8 mouse cellular contexts compared by ENCODE assay signal in genomic region chr6:83456131-83456983, GRCm38 (mm10). TPM values are rescaled to one million over a fixed set of nuclear protein-coding genes. Genes with fewer than 3 reads are reported as not detected.
A peak's percentile ranks its signal among the peaks of the same experiment; 100 is the strongest.
DNase-seq lines count a peak whose midpoint lies in the region; ATAC-seq lines count a peak whose summit lies in the region.

No protein-coding gene starts in this region.

- peak overlapping the region; percentile 94 for H3K4me2 ChIP-seq in midbrain, embryonic 16.5 days (ENCODE audit: low read length)

- H3K27ac ChIP-seq in midbrain, embryonic 16.5 days (ENCODE audit: low read length): peak overlapping the region; percentile 92

- H3K9ac ChIP-seq in midbrain, embryonic 16.5 days (ENCODE audit: low read depth, low read length): peak overlapping the region; percentile 96

- intact Hi-C loops in gastrocnemius, postnatal 14 days (cut with DNase I; ENCODE audit: low total_unique reads): loop anchor here (5.0 kb wide), 1 partner anchor 79 kb away; no protein-coding TSS in a partner anchor

- H3K27me3 ChIP-seq in midbrain, embryonic 16.5 days (ENCODE audit: control insufficient read depth, insufficient read depth, low read depth, low read length): no peaks in the 10 kb centered on the region

- peaks cover 43% of the 10 kb centered on the region for H3K4me1 ChIP-seq in midbrain, embryonic 16.5 days (ENCODE audit: control insufficient read depth, insufficient read depth, low read length)

- H3K4me3 ChIP-seq in midbrain, embryonic 16.5 days (ENCODE audit: low read depth, low read length): peak overlapping the region; percentile 82

- no peak for DNase-seq in frontal cortex, postnatal 25 days (ENCODE audit: low spot score in 2 of 2)
- peak; percentile 80 for DNase-seq in gastrocnemius, postnatal 14 days
- peak; percentile 89 for DNase-seq in induced T-regulatory cell, adult 2 months (ENCODE audit: low read depth)
- DNase-seq in liver: peak; percentile 77
- peak; percentile 65 to 73 for DNase-seq in spleen, postnatal 14 days (ENCODE audit: low spot score in 2 of 2)

- peak; percentile 44 for ATAC-seq in frontal cortex, adult (ENCODE audit: low TSS enrichment)
- ATAC-seq in common myeloid progenitor, adult 5-6 weeks (replicated peaks; ENCODE audit: low read depth, poor library complexity, severe bottlenecking): peak; percentile 19
- ATAC-seq in midbrain, embryonic 16.5 days: peak; percentile 67

- H3K9me3 ChIP-seq in midbrain, embryonic 16.5 days (replicated peaks; ENCODE audit: control insufficient read depth, low read length, poor library complexity, severe bottlenecking): no peaks in the 10 kb centered on the region

- 0% methylated on average over 47 of the region's 105 CpGs for WGBS in midbrain, embryonic 16.5 days

- H3K36me3 ChIP-seq in midbrain, embryonic 16.5 days (ENCODE audit: control insufficient read depth, insufficient read depth, low read length): no peaks in the 10 kb centered on the region

RNA-seq across cellular contexts. Expression of gene Tet3, which starts 2.5 kb away (rescaled TPM):
- total RNA-seq in common myeloid progenitor, adult 5-6 weeks (2017): 17.6 and 24.2 TPM in 2 replicates
- total RNA-seq in gastrocnemius, postnatal 14 days (2021): 10 to 100 TPM; 30.4 to 36.7 TPM
- polyA plus RNA-seq in midbrain, embryonic 16.5 days (2015; fragmentation: Nextera tagmentation; extraction: Ambion mirVana): 51.9 and 53.2 TPM in 2 replicates

RNA-seq across cellular contexts. Expression of gene Dguok, which starts 50.4 kb away (rescaled TPM):
- 34.3 and 38.0 TPM in 2 replicates for total RNA-seq in common myeloid progenitor, adult 5-6 weeks (2017)
- total RNA-seq in gastrocnemius, postnatal 14 days (2021): 10 to 100 TPM; 14.8 to 19.3 TPM
- 64.8 and 72.5 TPM in 2 replicates for polyA plus RNA-seq in midbrain, embryonic 16.5 days (2015; fragmentation: Nextera tagmentation; extraction: Ambion mirVana)

Comparison
In these comparisons a context has a peak if more than half of its experiments do, and no peak if none do; other contexts are left out.
1. DNase-seq: peak in gastrocnemius, postnatal 14 days (single experiment), induced T-regulatory cell, adult 2 months (single experiment), liver (single experiment) and spleen, postnatal 14 days (2 of 2); none in frontal cortex, postnatal 25 days (0 of 2).
2. Peak in every context shown above with its lines, with median percentiles within 50 percentile points of each other: ATAC-seq.